Mouse (Mus musculus): ENCODE measurements around the gene Zfp160. TPM values are rescaled to one million over a fixed set of nuclear protein-coding genes. Genes with fewer than 3 reads are reported as not detected.
"Not testable (repeated sequence)": the region's sequence is repeated elsewhere in the genome, so short reads cannot be mapped to it uniquely, and the experiment has no call there.

Zfp160 gene
- polyA plus RNA-seq, 1 experiment from 2014 or later = 20.5 TPM

GRCm38 (mm10) chr17:21070971-21071370, 62.3 kb downstream of the Zfp160 start:
- not testable (repeated sequence) for H3K4me3 ChIP-seq (ENCODE audit: low read depth, low read length); ATAC-seq (ENCODE audit: insufficient read depth, low FRiP score, low TSS enrichment); H3K27ac ChIP-seq (ENCODE audit: low read depth, low read length); H3K36me3 ChIP-seq (ENCODE audit: control insufficient read depth, insufficient read depth, low read length); H3K9ac ChIP-seq (ENCODE audit: low read length); H3K9me3 ChIP-seq (ENCODE audit: control insufficient read depth, low read length); H3K4me2 ChIP-seq (ENCODE audit: low read depth); H3K27me3 ChIP-seq (ENCODE audit: control insufficient read depth, insufficient read depth, low read length); H3K4me1 ChIP-seq (ENCODE audit: control insufficient read depth, insufficient read depth, low read length); DNase-seq (ENCODE audit: low spot score)
- WGBS = 85% methylated on average over 2 of the region's 2 CpGs

Other genes starting within 250 kb of the Zfp160 start
- gene Vmn1r228, start 222.7 kb upstream of the Zfp160 start, polyA plus RNA-seq (2014; fragmentation: Nextera tagmentation; extraction: Ambion mirVana) = not detected in 2 replicates
- gene Vmn1r229, start 197.3 kb upstream of the Zfp160 start, polyA plus RNA-seq (2014; fragmentation: Nextera tagmentation; extraction: Ambion mirVana) = not detected in 2 replicates
- not detected in 2 replicates for gene Vmn1r230, start 168.5 kb upstream of the Zfp160 start, polyA plus RNA-seq (2014; fragmentation: Nextera tagmentation; extraction: Ambion mirVana)
- not detected in 2 replicates for gene Vmn1r231, start 103.8 kb upstream of the Zfp160 start, polyA plus RNA-seq (2014; fragmentation: Nextera tagmentation; extraction: Ambion mirVana)
- gene Vmn1r232, start 89.2 kb upstream of the Zfp160 start, polyA plus RNA-seq (2014; fragmentation: Nextera tagmentation; extraction: Ambion mirVana) = not detected in 2 replicates
- gene Ppp2r1a, start 63.6 kb upstream of the Zfp160 start, polyA plus RNA-seq (2014; fragmentation: Nextera tagmentation; extraction: Ambion mirVana) = 558 and 601 TPM in 2 replicates
- gene Vmn1r233, start 12.4 kb upstream of the Zfp160 start, polyA plus RNA-seq (2014; fragmentation: Nextera tagmentation; extraction: Ambion mirVana) = not detected in 2 replicates
- gene Vmn1r234, start 217.2 kb downstream of the Zfp160 start, polyA plus RNA-seq (2014; fragmentation: Nextera tagmentation; extraction: Ambion mirVana) = not detected in 2 replicates
- not detected in 2 replicates for gene Vmn1r235, start 247.5 kb downstream of the Zfp160 start, polyA plus RNA-seq (2014; fragmentation: Nextera tagmentation; extraction: Ambion mirVana)